Mouse (Mus musculus) Patski (cell line): ENCODE results near the gene Kmo. TPM values are rescaled to one million over a fixed set of nuclear protein-coding genes. Genes with fewer than 3 reads are reported as not detected.
A peak's percentile ranks its signal among the peaks of the same experiment; 100 is the strongest.

ENCODE experiments used
- ATAC-seq: fragments of 100-300 bp; one replicate; pipeline ENCODE4 v1.8.0; 2021
- CTCF ChIA-PET: fragments of 350-600 bp; sonication (Branson Sonifier 250); formaldehyde crosslinking; loops from one replicate; lab custom pipeline; 2022; ENCODE audit warnings: inconsistent platforms; lab: Charles Lee
- POLR2A ChIA-PET: fragments of 350-600 bp; sonication (Branson Sonifier 250); formaldehyde crosslinking; loops from one replicate; lab custom pipeline; 2022; ENCODE audit warnings: antibody characterized with exemption, inconsistent platforms; lab: Charles Lee
- DNase-seq: peaks from one replicate; pipeline ENCODE4 v3.0.0-alpha.2; 2011; ENCODE audit warnings: low read depth, low spot score
- H3K27me3 ChIP-seq: fragments of 371-371 bp; one replicate; pipeline ENCODE4 v1.5.1; 2021
- CTCF ChIP-seq: fragments of 100-300 bp; IDR thresholded peaks from one replicate; pipeline ENCODE4 v1.5.1; 2021
- in situ Hi-C: fragments of 300-500 bp; cut with MboI; formaldehyde crosslinking; loops from 3 replicates; pipeline ENCODE4 v1.11.1; 2018; ENCODE audit warnings: low pct_unique_long_range_greater_than_20kb, mixed read lengths
- polyA plus RNA-seq: library from polyadenylated mRNA; unstranded; gene quantifications from one replicate; pipeline ENCODE4 v1.2.3, GENCODE M21; 2021

Gene Kmo
- polyA plus RNA-seq, 1 experiment from 2014 or later, result 0.10 TPM

GRCm38 (mm10) chr1:175607308-175607707 lies 12.9 kb upstream of the Kmo start:
- in situ Hi-C loops, result no loop called here
- ATAC-seq (no peak), DNase-seq (no peak)
- CTCF ChIA-PET, result interaction anchor here (0.7 kb wide), 1 partner anchor 16 kb away, joined by 3 read pairs; no protein-coding TSS in a partner anchor
- no peak for TF ChIP-seq CTCF
- POLR2A ChIA-PET, result no interaction called here
- H3K27me3 ChIP-seq, result no peaks in the 10 kb centered on the region

- CTCF ChIA-PET, result interaction anchor here (0.7 to 1.4 kb wide), 2 partner anchors 14 to 15 kb away, joined by 3 to 5 read pairs; no protein-coding TSS in a partner anchor
- no peaks in the 10 kb centered on the region for H3K27me3 ChIP-seq
- ATAC-seq (no peak), DNase-seq (no peak)
- POLR2A ChIA-PET, result no interaction called here
- no peak for TF ChIP-seq CTCF
- in situ Hi-C loops, result no loop called here
These were observed 12.2 kb upstream of the Kmo start for GRCm38 (mm10) chr1:175607838-175608585.

- ATAC-seq (no peak), DNase-seq (no peak)
- in situ Hi-C loops, result no loop called here
- POLR2A ChIA-PET, result no interaction called here
- no peaks in the 10 kb centered on the region for H3K27me3 ChIP-seq
- CTCF ChIA-PET, result interaction anchor here (1.0 to 1.4 kb wide), 2 partner anchors 14 to 21 kb away, joined by 4 to 5 read pairs; no protein-coding TSS in a partner anchor
- no peak for TF ChIP-seq CTCF
These were observed 11.5 kb upstream of the Kmo start for GRCm38 (mm10) chr1:175608708-175609107.

GRCm38 (mm10) chr1:175614992-175615391 lies 5.2 kb upstream of the Kmo start:
- ATAC-seq, result no peak
- no peak for TF ChIP-seq CTCF
- ChIA-PET POLR2A (no interaction called here), CTCF (no interaction called here)
- H3K27me3 ChIP-seq, result no peaks in the 10 kb centered on the region
- no peak for DNase-seq
- in situ Hi-C loops, result no loop called here

GRCm38 (mm10) chr1:175623656-175624055 lies 3.5 kb downstream of the Kmo start:
- DNase-seq, result no peak
- no peak for ATAC-seq
- no peak for TF ChIP-seq CTCF
- in situ Hi-C loops, result no loop called here
- ChIA-PET CTCF (interaction anchor here (0.9 to 1.6 kb wide), 2 partner anchors 16 to 45 kb away, joined by 3 to 4 read pairs; no protein-coding TSS in a partner anchor), POLR2A (no interaction called here)
- H3K27me3 ChIP-seq, result peaks cover 4% of the 10 kb centered on the region

GRCm38 (mm10) chr1:175625257-175625879 lies 5.2 kb downstream of the Kmo start, which contains the start of gene Fh1:
Fh1 (minus strand) TSS chr1:175625635.
- ChIA-PET POLR2A (no interaction called here), CTCF (no interaction called here)
- in situ Hi-C loops, result loop anchor here (5.0 kb wide), 1 partner anchor 67 kb away; the partner anchor contains the start of genes Chml and Opn3
- peaks cover 10% of the 10 kb centered on the region for H3K27me3 ChIP-seq
- no peak for TF ChIP-seq CTCF
- peak; percentile 87 for DNase-seq
- ATAC-seq, result peak; percentile 100

- in situ Hi-C loops, result loop anchor here (5.0 kb wide), 1 partner anchor 66 kb away; the partner anchor contains the start of genes Chml and Opn3
- ATAC-seq (no peak), DNase-seq (no peak)
- peak; percentile 49 for TF ChIP-seq CTCF
- ChIA-PET CTCF (no interaction called here), POLR2A (no interaction called here)
- peaks cover 17% of the 10 kb centered on the region for H3K27me3 ChIP-seq
These were observed 6.0 kb downstream of the Kmo start for GRCm38 (mm10) chr1:175625990-175626692.

GRCm38 (mm10) chr1:175629248-175629647 lies 9.1 kb downstream of the Kmo start:
- TF ChIP-seq CTCF, result no peak
- ChIA-PET CTCF (interaction anchor here (1.8 kb wide), 1 partner anchor 20 kb away, joined by 4 read pairs; no protein-coding TSS in a partner anchor), POLR2A (no interaction called here)
- peaks cover 22% of the 10 kb centered on the region for H3K27me3 ChIP-seq
- in situ Hi-C loops, result loop anchor here (5.0 kb wide), 1 partner anchor 63 kb away; the partner anchor contains the start of genes Chml and Opn3
- DNase-seq (no peak), ATAC-seq (no peak)

GRCm38 (mm10) chr1:175630345-175630744 lies 10.2 kb downstream of the Kmo start:
- DNase-seq (no peak), ATAC-seq (no peak)
- H3K27me3 ChIP-seq, result peaks cover 27% of the 10 kb centered on the region
- CTCF ChIA-PET, result interaction anchor here (1.8 kb wide), 1 partner anchor 21 kb away, joined by 4 read pairs; no protein-coding TSS in a partner anchor
- POLR2A ChIA-PET, result no interaction called here
- TF ChIP-seq CTCF, result no peak
- in situ Hi-C loops, result no loop called here

GRCm38 (mm10) chr1:175631080-175631479 lies 10.9 kb downstream of the Kmo start:
- CTCF ChIA-PET, result no interaction called here
- TF ChIP-seq CTCF, result no peak
- POLR2A ChIA-PET, result no interaction called here
- ATAC-seq, result no peak
- DNase-seq, result no peak
- in situ Hi-C loops, result no loop called here
- H3K27me3 ChIP-seq, result peaks cover 27% of the 10 kb centered on the region
